Mouse (Mus musculus) testis, adult 2 months (tissue): ENCODE measurements at regions not wholly inside any gene's neighbourhood (a gene's known extent, or its start where the extent isn't known, plus 50 kb on each side); places are given as distances from the start of the nearest gene placed in this dataset.

Experiments
- CTCF ChIP-seq: fragments of 200-500 bp; IDR thresholded peaks from 2 replicates; pipeline ENCODE4 v1.5.1; 2012; ENCODE audit warnings: low read depth, mild to moderate bottlenecking, inconsistent platforms, low read length, moderate library complexity; ENCODE audit not compliant: control insufficient read depth, insufficient read depth, insufficient replicate concordance
- POLR2A ChIP-seq: fragments of 200-500 bp; IDR thresholded peaks from 2 replicates; pipeline ENCODE4 v1.6.1; 2012; ENCODE audit warnings: low read depth, mild to moderate bottlenecking, inconsistent platforms, low read length, moderate library complexity; ENCODE audit not compliant: control insufficient read depth

- TF ChIP-seq CTCF (no peak), POLR2A (no peak)
These were observed 276.7 kb downstream of the Cd83 start for GRCm38 (mm10) chr13:44061286-44061685.
